Mouse (Mus musculus): ENCODE measurements around the gene Jpt1.
A peak's percentile ranks its signal among the peaks of the same experiment; 100 is the strongest.
"Not testable (repeated sequence)": the region's sequence is repeated elsewhere in the genome, so short reads cannot be mapped to it uniquely, and the experiment has no call there.

Gene Jpt1

DNA sequence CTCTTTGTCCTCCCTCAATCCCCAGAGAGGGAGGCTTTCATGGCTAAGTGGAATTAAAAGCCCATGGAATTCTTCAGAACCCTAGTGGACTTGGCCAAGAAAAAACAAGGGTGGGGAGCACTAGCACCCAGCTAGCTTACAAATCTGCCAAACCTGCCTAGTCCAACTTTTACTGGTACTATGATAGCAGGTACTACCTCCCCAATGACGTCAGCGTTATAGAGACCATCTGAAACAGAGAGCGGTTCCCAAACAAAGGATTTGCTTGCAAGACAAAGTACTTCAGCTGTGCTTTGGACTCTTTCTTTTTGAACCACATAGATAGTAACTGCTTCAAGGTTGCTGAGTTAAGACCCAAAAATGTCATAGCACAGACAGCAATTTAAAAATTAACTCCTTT, 2.2 kb downstream of the Jpt1 start:
- DNase-seq, result no peak

DNA sequence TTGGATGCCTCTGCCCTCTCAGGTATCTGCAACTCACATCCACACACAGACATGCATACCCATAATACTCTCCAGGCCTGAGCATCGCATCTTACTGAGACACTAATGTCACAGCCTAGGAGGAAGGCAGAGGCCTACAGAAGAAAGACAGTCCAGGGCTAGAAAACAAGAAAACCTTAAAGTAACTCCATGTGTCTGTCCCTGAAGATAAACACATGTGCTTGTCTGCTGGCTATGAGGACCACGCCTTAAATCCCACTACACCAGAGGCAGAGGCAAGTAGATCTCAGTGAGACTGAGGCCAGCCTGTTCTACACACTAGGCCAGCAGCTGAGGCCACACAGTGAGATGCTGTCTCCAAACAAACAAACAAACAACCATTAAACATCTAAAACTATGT, 3.1 kb downstream of the Jpt1 start:
- DNase-seq, result no peak

DNA sequence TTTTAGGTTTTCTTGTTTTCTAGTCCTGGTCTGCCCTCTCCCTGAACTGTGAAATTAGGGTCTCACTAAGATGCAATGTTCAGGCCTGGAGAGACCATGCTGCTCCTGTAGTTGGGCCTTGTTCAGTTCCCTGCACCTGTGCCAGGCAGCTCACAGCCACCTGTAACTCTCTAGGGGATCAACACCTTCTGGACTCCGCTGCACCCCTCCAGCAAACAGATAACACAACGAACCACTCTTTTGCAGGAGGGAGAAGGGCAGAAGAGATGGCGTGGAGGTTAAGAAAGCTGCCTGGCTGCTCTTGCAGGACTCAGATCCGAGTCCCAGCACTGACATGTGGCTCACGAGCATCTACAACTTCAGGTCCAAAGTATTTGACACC, 3.7 kb downstream of the Jpt1 start:
- no peak for DNase-seq

DNA sequence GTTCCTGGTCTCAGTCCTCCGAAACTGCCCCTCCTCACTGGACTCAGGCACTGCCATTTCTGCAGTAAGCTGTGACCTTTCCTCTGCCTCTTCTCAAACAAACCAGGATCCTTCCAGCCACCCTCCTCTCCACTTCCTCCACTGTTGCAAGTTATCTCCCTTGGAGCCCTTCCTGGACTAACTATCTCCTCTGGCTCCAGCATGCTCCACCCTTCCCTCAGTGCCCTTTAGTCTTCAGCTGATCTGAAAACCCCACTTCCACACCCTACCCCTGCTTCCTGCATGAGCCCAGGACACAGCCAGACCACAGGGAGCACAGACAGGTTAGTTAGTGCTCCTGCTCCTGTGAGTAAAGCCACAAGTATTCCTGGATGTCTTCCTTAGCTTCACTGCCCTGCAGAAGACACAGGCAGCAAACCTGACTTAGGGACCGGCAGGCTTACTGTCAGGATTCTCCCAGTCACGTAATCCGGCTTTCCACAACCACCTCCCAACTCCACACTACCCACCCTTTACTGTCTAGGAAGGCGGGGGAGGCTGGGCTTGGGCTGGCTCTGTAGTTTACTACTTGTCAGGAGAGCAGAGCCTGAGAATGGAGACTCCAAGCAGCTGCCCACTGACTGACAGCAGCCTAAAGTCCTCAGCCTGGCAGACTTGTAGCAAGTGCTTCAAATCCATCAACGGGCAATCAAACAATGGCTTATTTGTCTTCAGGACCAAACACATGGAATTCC, 4.2 kb downstream of the Jpt1 start:
- peak; percentile 27 for DNase-seq

DNA sequence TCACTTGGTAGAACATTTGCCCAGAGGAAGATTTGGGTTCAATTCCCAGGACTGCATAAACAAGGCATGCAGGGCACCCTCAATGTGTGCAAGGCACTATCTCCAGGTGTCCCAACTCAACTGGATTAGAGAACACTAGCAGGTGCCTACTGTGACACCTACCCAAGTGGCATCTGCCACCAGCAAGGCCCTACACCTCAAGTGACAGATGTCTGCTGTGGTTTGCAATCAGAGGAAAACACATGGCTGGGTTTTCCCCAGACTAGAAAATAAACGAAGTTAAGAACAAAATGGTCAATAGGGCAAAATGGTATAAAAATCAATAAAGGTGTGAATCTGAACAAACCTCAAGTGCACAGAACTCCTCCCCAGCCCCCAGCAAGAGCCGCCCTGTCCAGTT, 6.1 kb downstream of the Jpt1 start:
- DNase-seq, result no peak

- no peak for DNase-seq
These were observed 7.6 kb downstream of the Jpt1 start for GRCm38 (mm10) chr11:115506586-115506985.

GRCm38 (mm10) chr11:115502636-115503035, 11.6 kb downstream of the Jpt1 start:
- DNase-seq, result no peak

GRCm38 (mm10) chr11:115496559-115496958, 17.6 kb downstream of the Jpt1 start:
- not testable (repeated sequence) for DNase-seq

DNA sequence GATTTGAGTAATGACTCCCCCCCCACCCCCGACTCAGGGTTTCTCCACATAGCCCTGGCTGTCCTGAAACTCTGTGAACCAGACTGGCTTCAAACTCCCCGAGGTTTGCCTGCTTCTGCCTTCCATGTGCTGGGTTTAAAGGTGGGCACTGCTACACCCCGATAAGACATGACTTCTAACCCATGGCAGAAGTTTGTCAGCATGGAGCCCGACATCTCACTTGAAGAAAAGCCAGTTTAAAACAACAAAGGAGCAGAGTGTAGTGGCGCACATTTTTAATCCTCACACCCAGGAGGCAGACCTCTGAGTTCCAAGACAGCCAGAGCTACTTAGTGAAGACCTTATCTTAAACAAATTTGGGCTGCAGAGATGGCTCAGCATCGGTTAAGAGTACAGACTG, 21.8 kb downstream of the Jpt1 start:
- DNase-seq, result no peak

DNA sequence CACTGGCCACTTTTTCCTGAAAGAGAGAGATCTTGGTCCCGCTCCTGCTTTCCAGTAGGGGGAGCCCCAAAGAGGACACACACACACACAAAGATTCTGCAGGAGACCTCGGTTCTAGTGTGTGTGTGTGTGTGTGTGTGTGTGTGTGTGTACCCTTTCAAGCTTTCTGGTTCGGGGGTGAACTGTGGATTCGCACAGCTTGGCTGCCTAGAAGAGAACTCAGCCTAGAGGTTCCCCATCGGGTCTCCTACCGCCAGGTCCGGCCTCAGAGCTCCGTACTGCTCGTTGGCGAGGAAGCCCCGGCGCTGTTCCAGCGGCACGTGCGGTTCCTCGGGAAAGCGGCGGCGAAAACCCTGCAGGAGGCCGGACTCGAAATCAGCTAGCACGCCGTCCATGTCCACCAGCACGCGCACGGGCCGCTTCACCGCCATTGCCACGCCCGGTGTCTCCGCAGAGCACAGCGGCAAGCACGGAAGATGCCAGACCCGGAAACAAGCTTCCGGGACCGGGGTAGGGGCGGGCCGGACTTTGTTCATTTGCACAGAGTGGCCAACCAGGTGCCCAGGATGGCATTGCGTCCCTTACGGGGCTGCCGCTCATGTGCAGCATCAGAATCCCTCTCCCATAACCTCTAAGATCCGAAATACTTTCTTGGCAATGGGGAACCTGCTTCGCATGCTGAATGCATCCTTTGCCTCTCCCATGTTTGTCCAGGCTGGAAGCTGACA, 22.7 kb downstream of the Jpt1 start, which contains the start of gene Nt5c:
Gene Nt5c (minus strand): TSS at position 507 of the 728 bp plus-strand sequence.
- DNase-seq, result peak; percentile 81

- DNase-seq, result no peak
These were observed 23.5 kb downstream of the Jpt1 start for GRCm38 (mm10) chr11:115490441-115491355.

- DNase-seq, result no peak
These were observed 25.6 kb downstream of the Jpt1 start for GRCm38 (mm10) chr11:115488551-115489104.

- DNase-seq, result no peak
These were observed 29.0 kb downstream of the Jpt1 start for GRCm38 (mm10) chr11:115485155-115485554.

DNA sequence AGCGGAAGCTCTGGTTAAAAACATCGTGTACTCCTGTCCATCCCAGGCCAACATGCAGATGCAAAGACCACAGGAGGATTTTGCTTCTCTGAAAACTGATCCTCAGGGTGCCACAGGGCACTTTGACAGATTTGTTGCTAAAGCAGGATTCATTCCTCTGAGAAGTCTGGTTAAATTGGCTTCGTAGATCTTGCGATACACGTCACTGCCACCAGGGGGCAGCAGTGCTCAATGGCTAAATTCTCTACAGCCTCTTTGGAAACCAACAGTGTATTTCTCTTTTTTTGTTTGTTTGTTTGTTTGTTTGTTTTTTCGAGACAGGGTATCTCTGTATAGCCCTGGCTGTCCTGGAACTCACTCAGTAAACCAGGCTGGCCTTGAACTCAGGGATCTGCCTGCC, 30.5 kb downstream of the Jpt1 start:
- DNase-seq, result peak; percentile 76

DNA sequence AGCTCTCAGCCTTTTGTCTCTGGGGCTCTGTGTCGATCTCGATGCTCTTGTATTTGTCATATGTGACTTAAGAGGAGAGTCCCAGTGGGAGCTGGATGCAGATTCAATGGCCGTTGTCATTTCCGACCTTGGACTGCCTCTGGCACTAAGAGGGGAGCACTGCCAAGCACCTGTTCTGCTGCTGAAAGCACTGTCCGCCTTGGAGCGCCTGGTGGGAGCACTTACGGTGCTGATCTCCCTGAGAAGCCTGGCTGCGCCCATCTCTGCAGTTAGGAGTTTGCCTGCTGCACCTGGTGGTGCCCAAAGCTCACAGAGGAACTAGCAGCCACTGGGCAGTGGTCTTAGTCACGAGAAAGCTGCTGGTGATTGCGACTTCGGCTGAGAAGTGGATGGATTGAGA, 30.9 kb downstream of the Jpt1 start:
- no peak for DNase-seq

DNA sequence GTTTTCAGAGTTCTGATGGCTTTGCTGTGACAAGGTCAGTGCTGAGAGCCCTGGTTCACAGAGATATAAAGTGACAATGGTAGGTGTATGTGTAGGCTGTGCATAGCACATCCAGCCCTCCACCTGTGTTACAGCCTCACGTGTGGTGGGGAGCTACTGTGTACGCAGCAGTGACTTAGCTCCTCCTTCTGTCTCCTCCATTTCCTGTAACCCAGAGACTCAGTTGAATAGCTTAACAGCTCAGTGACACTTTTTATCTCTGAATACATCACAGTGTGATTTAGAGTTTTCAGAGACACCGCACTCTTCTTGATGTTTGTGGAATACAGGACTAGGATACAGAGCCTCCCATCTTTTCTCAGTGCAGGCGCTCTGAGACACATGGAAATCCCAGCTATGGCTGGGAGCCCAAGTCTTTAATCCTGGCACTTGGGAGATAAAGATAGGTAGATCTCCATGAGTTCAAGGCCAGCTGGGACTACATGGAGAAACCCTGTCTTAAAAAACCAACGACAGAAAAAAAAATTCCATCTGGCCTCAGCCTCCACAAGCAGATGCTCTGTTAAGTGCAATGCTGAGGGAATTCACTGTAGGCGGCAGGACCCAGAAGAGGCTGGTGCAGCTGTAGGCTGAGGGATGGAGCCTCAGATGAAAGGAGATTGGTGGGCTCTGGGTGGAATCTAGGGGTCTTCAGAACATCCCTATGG, 32.5 kb downstream of the Jpt1 start:
- peak; percentile 35 for DNase-seq

- DNase-seq, result no peak
These were observed 35.8 kb downstream of the Jpt1 start for GRCm38 (mm10) chr11:115478296-115478938.

GRCm38 (mm10) chr11:115477388-115477787, 36.8 kb downstream of the Jpt1 start:
- not testable (repeated sequence) for DNase-seq

DNA sequence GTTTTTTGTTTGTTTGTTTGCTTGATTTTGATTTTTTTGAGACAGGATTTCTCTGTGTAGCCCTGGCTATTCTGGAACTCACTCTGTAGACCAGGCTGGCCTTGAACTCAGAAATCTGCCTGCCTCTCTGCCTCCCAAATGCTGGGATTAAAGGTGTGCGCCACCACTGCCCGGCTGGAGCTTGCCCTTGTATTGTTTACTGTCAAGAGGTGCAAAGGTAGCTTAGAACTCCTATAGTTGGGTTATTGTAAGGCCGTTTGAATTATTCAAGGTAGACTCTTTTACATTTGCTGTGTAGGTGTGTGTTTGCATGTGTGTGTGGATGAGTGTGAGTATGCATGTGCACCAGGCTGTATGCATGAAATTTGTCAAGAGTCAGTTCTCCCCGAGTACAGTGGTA, 37.6 kb downstream of the Jpt1 start:
- not testable (repeated sequence) for DNase-seq

DNA sequence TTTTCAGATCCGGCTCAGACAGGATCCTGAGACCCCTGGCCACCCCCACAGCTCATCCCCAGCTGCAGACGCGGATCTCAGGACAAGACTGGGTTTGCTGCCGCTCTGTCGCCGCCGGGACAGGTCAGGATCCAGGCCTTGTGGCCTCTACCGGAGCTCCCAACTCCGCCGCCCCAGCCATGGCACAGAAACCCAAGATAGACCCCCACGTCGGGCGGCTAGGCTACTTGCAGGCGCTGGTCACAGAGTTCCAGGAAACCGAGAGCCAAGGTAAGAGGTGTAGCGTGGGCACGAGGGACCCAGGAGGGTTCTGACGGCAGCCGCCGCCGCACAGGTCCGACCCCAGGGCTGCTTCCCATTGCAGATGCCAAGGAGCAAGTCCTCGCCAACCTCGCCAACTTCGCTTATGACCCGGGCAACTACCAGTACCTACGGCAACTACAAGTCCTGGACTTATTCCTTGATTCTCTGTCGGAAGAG, 38.4 kb downstream of the Jpt1 start:
- no peak for DNase-seq

- peak; percentile 91 for DNase-seq
These were observed 39.0 kb downstream of the Jpt1 start, which contains the start of gene Armc7 for GRCm38 (mm10) chr11:115475025-115475757. Armc7 (plus strand) TSS chr11:115475667.
